Mouse (Mus musculus): ENCODE results near the gene Gm49416. TPM values are rescaled to one million over a fixed set of nuclear protein-coding genes. Genes with fewer than 3 reads are reported as not detected.

The Gm49416 gene
- polyA plus RNA-seq, 1 experiment from 2014 or later, result not detected

- Histone ChIP-seq H3K9me3 (ENCODE audit: control insufficient read depth, low read length) (no peaks in the 10 kb centered on the region), H3K4me3 (ENCODE audit: low read depth, low read length) (peak within 1 kb of the TSS; percentile 77), H3K4me2 (ENCODE audit: low read depth, severe bottlenecking) (peak within 1 kb of the TSS; percentile 66), H3K36me3 (ENCODE audit: control insufficient read depth, insufficient read depth, low read length) (peaks cover 10% of the 10 kb centered on the region; the same call in 1 of the 2 replicates), H3K27me3 (ENCODE audit: control insufficient read depth, insufficient read depth, low read length) (no peaks in the 10 kb centered on the region), H3K9ac (ENCODE audit: low read length) (peak within 1 kb of the TSS; percentile 47), H3K27ac (replicated peaks; ENCODE audit: low read depth, low read length) (peak within 1 kb of the TSS; percentile 81), H3K4me1 (ENCODE audit: control insufficient read depth, insufficient read depth, low read length) (no peaks in the 10 kb centered on the region)
- 4% methylated on average over 50 of the region's 50 CpGs for WGBS
- DNase-seq (ENCODE audit: low spot score) (peak; percentile 96), ATAC-seq (ENCODE audit: insufficient number of reproducible peaks, low FRiP score, low TSS enrichment, low read depth) (peak; percentile 95)
Observed at GRCm38 (mm10) chr19:8920073-8920736, 31.5 kb downstream of the Gm49416 start, which contains the start of gene B3gat3. TSS of gene B3gat3 (plus strand) at chr19:8920374.

GRCm38 (mm10) chr19:8920836-8921291 is 32.1 kb downstream of the Gm49416 start:
- H3K4me3 ChIP-seq (ENCODE audit: low read depth, low read length), result peak overlapping the region; percentile 77
- H3K27me3 ChIP-seq (ENCODE audit: control insufficient read depth, insufficient read depth, low read length), result no peaks in the 10 kb centered on the region
- H3K9ac ChIP-seq (ENCODE audit: low read length), result peak overlapping the region; percentile 47
- peak overlapping the region; percentile 81 for H3K27ac ChIP-seq (replicated peaks; ENCODE audit: low read depth, low read length)
- peak; percentile 43 for DNase-seq (ENCODE audit: low spot score)
- 3% methylated on average over 6 of the region's 6 CpGs for WGBS
- no peaks in the 10 kb centered on the region for H3K9me3 ChIP-seq (ENCODE audit: control insufficient read depth, low read length)
- peak overlapping the region; percentile 66 for H3K4me2 ChIP-seq (ENCODE audit: low read depth, severe bottlenecking)
- H3K36me3 ChIP-seq (ENCODE audit: control insufficient read depth, insufficient read depth, low read length), result peaks cover 4% of the 10 kb centered on the region; the same call in 1 of the 2 replicates
- no peaks in the 10 kb centered on the region for H3K4me1 ChIP-seq (ENCODE audit: control insufficient read depth, insufficient read depth, low read length)
- 0 out of 2 replicates have a peak, but pooled peaks have one; percentile 11 for ATAC-seq (ENCODE audit: insufficient number of reproducible peaks, low FRiP score, low TSS enrichment, low read depth)

DNA sequence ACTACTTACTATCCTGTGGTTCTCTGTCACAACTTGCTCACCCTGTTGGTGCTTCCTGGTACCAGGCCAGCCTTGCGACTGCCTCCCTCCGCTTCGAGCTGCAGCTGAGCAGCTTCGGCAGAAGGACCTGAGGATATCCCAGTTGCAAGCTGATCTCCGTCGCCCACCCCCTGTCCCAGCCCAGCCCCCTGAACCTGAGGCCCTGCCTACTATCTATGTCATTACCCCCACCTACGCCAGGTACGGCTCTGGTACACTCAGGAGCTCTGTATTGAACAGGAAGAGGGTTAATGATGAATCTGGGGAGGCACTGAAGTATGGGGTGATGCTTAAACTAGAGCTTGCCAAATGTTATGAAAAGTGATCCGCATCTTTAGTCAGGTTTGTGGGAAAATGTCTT is 33.0 kb downstream of the Gm49416 start:
- Histone ChIP-seq H3K36me3 (ENCODE audit: control insufficient read depth, insufficient read depth, low read length) (peaks cover 2% of the 10 kb centered on the region; the same call in 1 of the 2 replicates), H3K4me2 (ENCODE audit: low read depth, severe bottlenecking) (peak overlapping the region; percentile 66; the same call in 1 of the 2 replicates), H3K27ac (replicated peaks; ENCODE audit: low read depth, low read length) (no peak overlapping the region), H3K4me3 (ENCODE audit: low read depth, low read length) (no peak overlapping the region; the same call in 1 of the 2 replicates), H3K9ac (ENCODE audit: low read length) (no peak overlapping the region), H3K4me1 (ENCODE audit: control insufficient read depth, insufficient read depth, low read length) (no peaks in the 10 kb centered on the region), H3K9me3 (ENCODE audit: control insufficient read depth, low read length) (no peaks in the 10 kb centered on the region), H3K27me3 (ENCODE audit: control insufficient read depth, insufficient read depth, low read length) (no peaks in the 10 kb centered on the region)
- ATAC-seq (ENCODE audit: insufficient number of reproducible peaks, low FRiP score, low TSS enrichment, low read depth) (no peak), DNase-seq (ENCODE audit: low spot score) (no peak)
- 74% methylated on average over 9 of the region's 9 CpGs for WGBS

DNA sequence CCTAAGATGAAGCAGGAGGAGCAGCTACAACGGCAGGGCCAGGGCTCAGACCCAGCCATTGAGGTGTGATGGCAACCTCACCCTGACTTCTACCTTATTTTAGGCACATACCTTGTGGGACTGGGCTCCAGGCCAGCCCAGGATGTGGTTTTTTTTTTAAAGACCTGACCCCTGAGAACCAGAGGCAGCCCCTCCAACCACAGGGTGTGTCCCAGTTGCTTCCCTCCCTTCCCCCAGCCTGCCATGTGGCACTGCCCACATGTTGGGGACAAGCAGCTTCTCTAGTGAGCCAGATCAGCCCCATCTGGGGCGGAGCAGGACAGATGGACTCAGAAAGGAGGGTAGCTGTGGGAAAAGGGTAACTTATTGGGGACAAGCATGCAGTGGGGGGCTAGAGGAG is 38.0 kb downstream of the Gm49416 start:
- no peak overlapping the region for H3K9ac ChIP-seq (ENCODE audit: low read length)
- no peaks in the 10 kb centered on the region for H3K27me3 ChIP-seq (ENCODE audit: control insufficient read depth, insufficient read depth, low read length)
- H3K9me3 ChIP-seq (ENCODE audit: control insufficient read depth, low read length), result no peaks in the 10 kb centered on the region
- no peak overlapping the region for H3K4me3 ChIP-seq (ENCODE audit: low read depth, low read length)
- no peak for DNase-seq (ENCODE audit: low spot score)
- H3K27ac ChIP-seq (replicated peaks; ENCODE audit: low read depth, low read length), result no peak overlapping the region
- H3K4me1 ChIP-seq (ENCODE audit: control insufficient read depth, insufficient read depth, low read length), result peaks cover 9% of the 10 kb centered on the region; the same call in 1 of the 2 replicates
- ATAC-seq (ENCODE audit: insufficient number of reproducible peaks, low FRiP score, low TSS enrichment, low read depth), result no peak
- 84% methylated on average over 2 of the region's 2 CpGs for WGBS
- H3K36me3 ChIP-seq (ENCODE audit: control insufficient read depth, insufficient read depth, low read length), result peaks cover 8% of the 10 kb centered on the region; the same call in 1 of the 2 replicates
- H3K4me2 ChIP-seq (ENCODE audit: low read depth, severe bottlenecking), result no peak overlapping the region

GRCm38 (mm10) chr19:8927891-8928525 is 39.3 kb downstream of the Gm49416 start:
- H3K4me1 ChIP-seq (ENCODE audit: control insufficient read depth, insufficient read depth, low read length), result peaks cover 9% of the 10 kb centered on the region; the same call in 1 of the 2 replicates
- no peaks in the 10 kb centered on the region for H3K27me3 ChIP-seq (ENCODE audit: control insufficient read depth, insufficient read depth, low read length)
- H3K27ac ChIP-seq (replicated peaks; ENCODE audit: low read depth, low read length), result no peak overlapping the region
- H3K4me2 ChIP-seq (ENCODE audit: low read depth, severe bottlenecking), result no peak overlapping the region
- peaks cover 8% of the 10 kb centered on the region; the same call in 1 of the 2 replicates for H3K36me3 ChIP-seq (ENCODE audit: control insufficient read depth, insufficient read depth, low read length)
- WGBS, result 89% methylated on average over 12 of the region's 12 CpGs
- no peak overlapping the region for H3K4me3 ChIP-seq (ENCODE audit: low read depth, low read length)
- no peak for ATAC-seq (ENCODE audit: insufficient number of reproducible peaks, low FRiP score, low TSS enrichment, low read depth)
- DNase-seq (ENCODE audit: low spot score), result no peak
- no peaks in the 10 kb centered on the region for H3K9me3 ChIP-seq (ENCODE audit: control insufficient read depth, low read length)
- no peak overlapping the region for H3K9ac ChIP-seq (ENCODE audit: low read length)

DNA sequence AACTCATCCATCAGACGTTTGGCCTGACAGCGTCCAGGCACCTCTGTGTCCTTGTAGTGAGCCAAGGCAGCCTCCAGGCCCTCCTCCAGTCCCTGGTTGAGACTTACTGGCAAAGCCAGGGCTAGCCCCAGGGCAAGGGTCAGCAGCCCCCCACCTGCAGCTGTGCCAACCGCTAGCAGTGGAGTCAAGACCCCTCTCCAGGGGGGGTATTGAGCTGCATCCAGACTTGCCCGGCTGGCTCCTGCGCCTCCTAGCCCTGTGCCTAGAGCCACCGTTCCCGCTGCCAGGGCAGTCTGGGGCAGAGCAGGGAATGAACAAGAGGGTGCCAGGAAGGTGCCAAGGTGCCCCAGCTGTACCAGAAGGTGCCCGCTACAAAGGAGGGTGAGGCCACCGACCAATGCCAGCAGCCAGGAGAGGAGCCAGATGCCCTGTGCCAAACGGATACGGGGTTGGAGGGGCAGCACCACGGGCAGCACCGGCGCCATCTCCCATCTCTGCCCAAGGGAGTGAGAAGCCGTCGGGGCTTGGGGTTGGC is 40.0 kb downstream of the Gm49416 start:
- Histone ChIP-seq H3K4me2 (ENCODE audit: low read depth, severe bottlenecking) (peak overlapping the region; percentile 54), H3K27me3 (ENCODE audit: control insufficient read depth, insufficient read depth, low read length) (no peaks in the 10 kb centered on the region), H3K4me1 (ENCODE audit: control insufficient read depth, insufficient read depth, low read length) (peaks cover 9% of the 10 kb centered on the region; the same call in 1 of the 2 replicates), H3K4me3 (ENCODE audit: low read depth, low read length) (peak overlapping the region; percentile 74), H3K9ac (ENCODE audit: low read length) (peak overlapping the region; percentile 90; the same call in 1 of the 2 replicates), H3K9me3 (ENCODE audit: control insufficient read depth, low read length) (no peaks in the 10 kb centered on the region), H3K36me3 (ENCODE audit: control insufficient read depth, insufficient read depth, low read length) (peaks cover 13% of the 10 kb centered on the region; the same call in 1 of the 2 replicates), H3K27ac (replicated peaks; ENCODE audit: low read depth, low read length) (no peak overlapping the region)
- WGBS, result 11% methylated on average over 16 of the region's 16 CpGs
- no peak for DNase-seq (ENCODE audit: low spot score)
- ATAC-seq (ENCODE audit: insufficient number of reproducible peaks, low FRiP score, low TSS enrichment, low read depth), result peak; percentile 46; the same call in 1 of the 2 replicates

GRCm38 (mm10) chr19:8929224-8930088 is 40.7 kb downstream of the Gm49416 start, which contains the start of the genes Rom1 and Eml3:
TSS of gene Rom1 (minus strand) at chr19:8929356.
TSS of gene Eml3 (plus strand) at chr19:8929552.
- H3K27ac ChIP-seq (replicated peaks; ENCODE audit: low read depth, low read length), result peak within 1 kb of the TSS; percentile 43
- ATAC-seq (ENCODE audit: insufficient number of reproducible peaks, low FRiP score, low TSS enrichment, low read depth) (peak; percentile 83), DNase-seq (ENCODE audit: low spot score) (peak; percentile 83)
- WGBS, result under 1% methylated on average over 56 of the region's 74 CpGs
- peaks cover 9% of the 10 kb centered on the region; the same call in 1 of the 2 replicates for H3K4me1 ChIP-seq (ENCODE audit: control insufficient read depth, insufficient read depth, low read length)
- peaks cover 13% of the 10 kb centered on the region; the same call in 1 of the 2 replicates for H3K36me3 ChIP-seq (ENCODE audit: control insufficient read depth, insufficient read depth, low read length)
- peak within 1 kb of the TSS; percentile 90 for H3K9ac ChIP-seq (ENCODE audit: low read length)
- peak within 1 kb of the TSS; percentile 74 for H3K4me3 ChIP-seq (ENCODE audit: low read depth, low read length)
- H3K9me3 ChIP-seq (ENCODE audit: control insufficient read depth, low read length), result no peaks in the 10 kb centered on the region
- no peaks in the 10 kb centered on the region for H3K27me3 ChIP-seq (ENCODE audit: control insufficient read depth, insufficient read depth, low read length)
- peak within 1 kb of the TSS; percentile 54 for H3K4me2 ChIP-seq (ENCODE audit: low read depth, severe bottlenecking)
